Mouse (Mus musculus) thymus, adult 2 months (tissue): ENCODE measurements around the gene Spn. TPM values are rescaled to one million over a fixed set of nuclear protein-coding genes. Genes with fewer than 3 reads are reported as not detected.

Source experiments
- DNase-seq: peaks from one replicate; pipeline ENCODE4 v3.0.0; 2021
- H3K27ac ChIP-seq: fragments of 200-500 bp; 2 replicates; pipeline ENCODE4 v1.5.1; 2012; ENCODE audit warnings: low read length, control low read depth; ENCODE audit not compliant: control insufficient read depth, insufficient read depth
- H3K27me3 ChIP-seq: fragments of 200-500 bp; 2 replicates; pipeline ENCODE4 v1.6.1; 2012; ENCODE audit warnings: mild to moderate bottlenecking, low read length, moderate library complexity, mixed read lengths; ENCODE audit not compliant: control insufficient read depth, insufficient read depth
- H3K36me3 ChIP-seq: fragments of 200-500 bp; 2 replicates; pipeline ENCODE4 v1.6.1; 2012; ENCODE audit warnings: mild to moderate bottlenecking, low read length, moderate library complexity; ENCODE audit not compliant: control insufficient read depth, insufficient read depth
- H3K4me1 ChIP-seq: fragments of 200-500 bp; replicated peaks from 2 replicates; pipeline ENCODE4 v1.6.1; 2012; ENCODE audit warnings: low read length; ENCODE audit not compliant: control insufficient read depth, insufficient read depth
- H3K4me3 ChIP-seq: fragments of 200-500 bp; 2 replicates; pipeline ENCODE4 v1.5.1; 2012; ENCODE audit warnings: mild to moderate bottlenecking, low read length, control low read depth, moderate library complexity; ENCODE audit not compliant: control insufficient read depth, insufficient read depth
- CTCF ChIP-seq: fragments of 200-500 bp; IDR thresholded peaks from 2 replicates; pipeline ENCODE4 v1.5.1; 2012; ENCODE audit warnings: mild to moderate bottlenecking, control low read depth, low read length, moderate library complexity, borderline replicate concordance; ENCODE audit not compliant: control insufficient read depth, poor library complexity, insufficient read depth; ENCODE audit errors: extremely low read depth
- POLR2A ChIP-seq: fragments of 200-500 bp; IDR thresholded peaks from 2 replicates; pipeline ENCODE4 v1.6.1; 2012; ENCODE audit warnings: mild to moderate bottlenecking, low read length, control low read depth, moderate library complexity; ENCODE audit not compliant: control insufficient read depth, poor library complexity, insufficient read depth; ENCODE audit errors: extremely low read depth
- WGBS: fragments of 180-500 bp; shearing (Covaris S2); methylation state at CpG from one replicate; pipeline ENCODE4 v1.1.7; 2018; 5-methylcytosine and 5-hydroxymethylcytosine counted together
- polyA plus RNA-seq: library from polyadenylated mRNA; depleted of rRNA; stranded (reverse); fragments of >200 nt; gene quantifications from 2 replicates; pipeline ENCODE4 v1.2.3, GENCODE M21; 2012

The Spn gene
- polyA plus RNA-seq, 1 experiment: 135 TPM

GRCm38 (mm10) chr7:127117948-127118347 lies 19.7 kb downstream of the Spn start:
- TF ChIP-seq POLR2A (no peak), CTCF (no peak)
- Histone ChIP-seq H3K27ac (no peak overlapping the region), H3K27me3 (no peaks in the 10 kb centered on the region), H3K4me3 (no peak overlapping the region), H3K4me1 (peaks cover 15% of the 10 kb centered on the region), H3K36me3 (no peaks in the 10 kb centered on the region)
- 89% methylated on average over 5 of the region's 5 CpGs for WGBS
- no peak for DNase-seq

GRCm38 (mm10) chr7:127116331-127116935 lies 21.2 kb downstream of the Spn start:
- WGBS: 79% methylated on average over 11 of the region's 11 CpGs
- Histone ChIP-seq H3K27ac (no peak overlapping the region), H3K4me3 (no peak overlapping the region), H3K4me1 (peaks cover 25% of the 10 kb centered on the region), H3K27me3 (no peaks in the 10 kb centered on the region), H3K36me3 (no peaks in the 10 kb centered on the region)
- no peak for DNase-seq
- TF ChIP-seq POLR2A: no peak
- no peak for TF ChIP-seq CTCF

- DNase-seq: no peak
- 95% methylated on average over 11 of the region's 11 CpGs for WGBS
- H3K4me1 ChIP-seq: peaks cover 30% of the 10 kb centered on the region
Measured at GRCm38 (mm10) chr7:127114920-127115319, 22.7 kb downstream of the Spn start.

GRCm38 (mm10) chr7:127113614-127114259 lies 23.9 kb downstream of the Spn start:
- Histone ChIP-seq H3K4me3 (no peak overlapping the region), H3K27ac (peak overlapping the region; percentile 39), H3K36me3 (no peaks in the 10 kb centered on the region), H3K27me3 (no peaks in the 10 kb centered on the region), H3K4me1 (peaks cover 30% of the 10 kb centered on the region)
- WGBS: 41% methylated on average over 12 of the region's 12 CpGs
- DNase-seq: peak; percentile 30
- no peak for TF ChIP-seq CTCF
- TF ChIP-seq POLR2A: no peak

More at GRCm38 (mm10) chr7:127114920-127115319, 22.7 kb downstream of the Spn start:
- no peak for TF ChIP-seq POLR2A
- no peak for TF ChIP-seq CTCF
- Histone ChIP-seq H3K4me3 (no peak overlapping the region), H3K27ac (no peak overlapping the region), H3K36me3 (no peaks in the 10 kb centered on the region), H3K27me3 (no peaks in the 10 kb centered on the region)

GRCm38 (mm10) chr7:127112921-127113597 lies 24.6 kb downstream of the Spn start:
- TF ChIP-seq CTCF (no peak), POLR2A (no peak)
- H3K27ac ChIP-seq: peak overlapping the region; percentile 39
- H3K36me3 ChIP-seq: no peaks in the 10 kb centered on the region
- H3K4me3 ChIP-seq: no peak overlapping the region
- peak; percentile 40 for DNase-seq
- no peaks in the 10 kb centered on the region for H3K27me3 ChIP-seq
- 6% methylated on average over 9 of the region's 9 CpGs for WGBS
- H3K4me1 ChIP-seq: peaks cover 30% of the 10 kb centered on the region

GRCm38 (mm10) chr7:127112251-127112841 lies 25.3 kb downstream of the Spn start:
- WGBS: 60% methylated on average over 12 of the region's 12 CpGs
- no peaks in the 10 kb centered on the region for H3K36me3 ChIP-seq
- H3K4me1 ChIP-seq: peaks cover 30% of the 10 kb centered on the region
- peak overlapping the region; percentile 39 for H3K27ac ChIP-seq
- no peak for DNase-seq
- no peak for TF ChIP-seq CTCF
- TF ChIP-seq POLR2A: no peak
- no peaks in the 10 kb centered on the region for H3K27me3 ChIP-seq
- H3K4me3 ChIP-seq: no peak overlapping the region

- Histone ChIP-seq H3K4me1 (peaks cover 30% of the 10 kb centered on the region), H3K27ac (no peak overlapping the region), H3K4me3 (no peak overlapping the region), H3K36me3 (no peaks in the 10 kb centered on the region), H3K27me3 (no peaks in the 10 kb centered on the region)
- TF ChIP-seq CTCF (peak; percentile 91), POLR2A (no peak)
- 56% methylated on average over 6 of the region's 6 CpGs for WGBS
- peak; percentile 82 for DNase-seq
Measured at GRCm38 (mm10) chr7:127111461-127111860, 26.2 kb downstream of the Spn start.
